Mouse (Mus musculus) regulatory T cell (primary cell): Measurements from ENCODE around the gene Nos3.

Experiments used
- in situ Hi-C: fragments of 300-600 bp; cut with MboI, MseI; formaldehyde crosslinking; loops from one replicate; pipeline ENCODE4 v1.15.1; 2025; ENCODE audit warnings: high pct_unique_total_duplicates

The Nos3 gene

DNA sequence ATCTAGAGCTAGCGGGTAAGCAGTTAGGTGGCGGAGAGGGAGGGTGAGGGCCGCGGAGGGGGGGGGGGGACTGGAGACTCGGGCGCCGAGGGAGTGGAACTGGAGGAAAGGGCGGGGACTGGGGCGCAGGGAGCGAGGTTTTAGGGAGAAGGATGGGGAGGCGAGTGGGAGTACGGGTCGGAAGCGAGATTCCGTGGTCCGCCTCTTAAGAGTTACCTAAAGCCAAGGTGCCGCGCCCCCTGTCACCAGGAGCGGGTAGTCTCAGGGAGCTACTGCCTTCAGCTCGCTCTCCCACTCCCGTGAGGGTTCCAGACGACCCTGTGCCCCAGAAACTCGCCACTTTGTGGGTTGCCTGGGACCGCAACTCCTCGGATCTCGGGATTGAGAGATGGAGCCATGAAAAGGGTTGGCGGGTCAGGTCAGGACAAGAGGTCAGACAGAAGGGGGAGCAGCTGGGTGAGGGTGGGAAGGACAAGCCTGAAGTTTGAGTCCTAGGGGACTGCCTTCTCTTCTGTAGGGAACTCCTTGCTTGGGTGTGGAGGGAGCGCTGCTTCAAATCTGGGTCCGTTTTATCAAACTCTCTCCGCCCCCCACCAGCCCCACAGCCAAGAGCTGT lies 60.9 kb downstream of the Nos3 start:
- in situ Hi-C loops, result no loop called here

DNA sequence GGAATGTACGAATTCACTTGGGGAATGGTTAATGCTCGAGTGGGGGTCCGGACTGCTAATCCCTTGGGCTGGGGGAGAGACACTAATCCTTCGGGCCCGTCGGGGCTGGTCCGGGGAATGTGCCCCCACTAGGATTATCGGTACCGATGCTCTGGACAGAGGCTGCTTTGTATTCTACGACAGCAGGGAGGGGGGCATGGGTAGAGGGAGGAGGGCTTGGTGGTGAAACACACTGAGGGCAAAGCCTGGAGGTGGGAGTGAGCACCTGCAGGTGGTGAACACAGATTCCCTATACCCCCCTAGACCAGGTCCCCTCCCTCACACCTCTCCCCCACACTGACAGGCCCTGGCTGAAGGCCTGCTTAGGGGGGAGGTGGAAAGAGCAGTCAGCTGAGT lies 61.4 kb downstream of the Nos3 start:
- in situ Hi-C loops, result no loop called here

DNA sequence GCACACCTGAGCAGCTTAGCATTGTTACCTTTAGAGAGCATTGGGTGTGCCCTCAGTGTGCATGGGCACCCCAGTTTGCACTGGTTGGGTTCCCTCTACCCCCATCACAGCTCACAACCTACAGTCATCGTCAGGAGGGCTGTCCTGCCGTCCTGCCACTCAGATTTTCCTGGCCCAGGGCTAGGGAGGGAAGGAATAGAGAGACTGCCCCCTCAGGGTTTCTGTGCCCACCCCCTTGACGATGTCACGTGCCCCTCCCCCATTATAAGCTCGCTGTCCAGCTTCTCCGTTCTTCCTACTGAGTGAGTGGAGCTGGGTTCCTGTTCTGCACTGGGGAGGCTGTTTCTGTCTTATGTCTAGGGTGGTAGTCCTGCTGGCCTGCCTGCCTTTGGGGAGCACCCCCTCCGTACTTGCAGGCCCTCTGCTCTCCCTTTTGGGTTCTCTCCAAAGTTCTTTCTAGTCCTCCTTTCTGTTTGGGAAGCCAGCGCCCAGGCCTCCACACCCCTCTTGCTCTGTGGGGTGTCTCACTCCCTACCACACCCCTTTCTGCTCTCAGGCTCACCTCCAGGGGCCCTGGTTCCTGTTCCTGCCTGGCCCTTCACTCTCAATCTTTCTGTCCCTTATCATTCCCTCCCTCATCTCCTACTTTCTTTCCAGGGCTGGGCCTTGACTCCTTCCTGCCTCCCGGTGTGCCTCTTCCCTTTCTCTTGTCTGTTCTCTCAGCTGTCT lies 62.1 kb downstream of the Nos3 start:
- in situ Hi-C loops, result no loop called here

DNA sequence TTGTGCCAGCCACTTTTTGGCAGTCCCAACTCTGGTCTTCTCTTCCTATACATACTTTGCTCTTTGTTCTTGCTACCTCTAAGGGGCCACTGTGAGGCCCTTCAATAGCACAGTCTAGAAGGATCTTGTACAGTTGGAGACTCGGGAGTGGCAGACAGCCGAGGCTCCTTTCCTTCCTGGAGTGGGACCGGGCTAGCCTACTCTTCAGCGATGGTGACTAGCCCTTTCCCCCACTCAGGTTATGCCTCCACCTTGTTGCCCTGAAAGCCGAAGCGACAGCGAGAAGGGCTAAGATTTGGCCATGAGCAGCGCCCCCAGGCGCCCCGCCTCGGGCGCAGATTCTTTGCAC lies 62.6 kb downstream of the Nos3 start:
- in situ Hi-C loops, result no loop called here

DNA sequence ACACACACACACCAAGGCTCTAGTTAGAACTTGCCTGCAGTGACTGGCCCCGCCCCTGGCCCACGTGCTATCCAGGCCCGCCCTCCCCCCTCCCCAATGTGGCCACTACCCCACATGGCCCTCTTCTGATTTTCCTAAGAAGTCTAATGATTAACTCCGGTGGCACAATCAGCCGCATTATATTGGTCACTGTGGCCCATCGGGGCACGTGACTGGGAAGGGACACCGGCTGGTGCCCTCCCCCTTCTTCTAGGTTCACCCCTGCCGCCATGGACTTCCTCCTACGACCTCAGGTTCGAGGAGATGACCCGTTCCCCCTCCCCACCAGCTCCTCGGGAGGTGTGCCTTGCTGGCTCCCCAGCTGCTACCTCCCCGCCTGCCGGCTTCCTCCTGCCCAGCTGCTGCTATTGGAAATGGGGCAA lies 63.4 kb downstream of the Nos3 start:
- in situ Hi-C loops, result no loop called here

DNA sequence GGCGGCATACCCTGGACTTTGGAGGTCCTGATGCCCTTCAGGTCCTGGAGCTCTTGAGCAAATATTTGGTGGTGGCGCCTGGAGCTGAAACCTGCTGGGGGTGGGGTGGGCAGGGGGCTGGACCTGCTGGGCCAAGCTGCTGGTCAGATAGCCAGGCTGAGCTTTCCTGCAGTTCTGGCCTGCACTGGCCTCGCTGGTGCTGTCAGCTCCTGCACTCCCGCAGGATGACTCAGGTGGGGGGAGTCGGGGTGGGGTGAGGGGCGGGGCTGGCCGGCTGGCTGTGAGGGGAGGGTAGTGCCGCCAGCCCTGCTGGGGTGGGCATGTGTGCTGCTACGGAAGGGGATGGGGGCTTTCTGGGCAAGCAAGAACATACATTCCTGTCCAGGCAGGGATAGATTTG lies 64.0 kb downstream of the Nos3 start:
- in situ Hi-C loops, result no loop called here

DNA sequence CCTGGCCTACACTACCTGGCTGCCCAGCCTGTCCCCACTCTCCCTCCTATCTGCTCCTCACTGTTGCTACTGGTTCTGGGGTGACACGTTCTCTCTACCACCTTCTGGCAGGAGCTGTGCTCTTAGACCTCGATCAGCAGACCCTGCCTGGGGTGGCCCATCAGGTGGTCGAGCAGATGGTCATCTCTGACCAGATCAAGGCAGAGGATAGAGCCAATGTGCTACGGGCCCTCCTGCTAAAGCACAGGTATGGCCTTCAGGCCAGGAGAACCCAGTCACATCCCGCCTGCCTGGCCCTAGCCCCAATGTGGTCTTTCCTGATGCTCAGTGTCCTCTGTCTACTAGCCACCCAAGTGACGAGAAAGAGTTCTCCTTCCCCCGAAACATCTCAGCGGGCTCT lies 69.4 kb downstream of the Nos3 start:
- in situ Hi-C loops, result no loop called here
